Mouse (Mus musculus) adrenal gland, postnatal 14 days (tissue): ENCODE data around the gene Raet1e. TPM values are rescaled to one million over a fixed set of nuclear protein-coding genes. Genes with fewer than 3 reads are reported as not detected.
"Not testable (repeated sequence)": the region's sequence is repeated elsewhere in the genome, so short reads cannot be mapped to it uniquely, and the experiment has no call there.

Experiments
- DNase-seq: peaks from one replicate; pipeline ENCODE4 v3.0.0; 2021; ENCODE audit warnings: mixed read lengths
- total RNA-seq: library from RNA; stranded (reverse); gene quantifications from 2 replicates; pipeline ENCODE4 v1.2.3, GENCODE M21; 2021

Raet1e gene
- total RNA-seq, 1 experiment from 2014 or later, result 1.3 TPM

- no peak for DNase-seq
These were observed 115.4 kb downstream of the Raet1e start for GRCm38 (mm10) chr10:22273684-22274305.

GRCm38 (mm10) chr10:22274445-22275057, 116.2 kb downstream of the Raet1e start:
- no peak for DNase-seq

GRCm38 (mm10) chr10:22278468-22278867, 120.1 kb downstream of the Raet1e start:
- not testable (repeated sequence) for DNase-seq

- no peak for DNase-seq
These were observed 124.4 kb downstream of the Raet1e start for GRCm38 (mm10) chr10:22282816-22283215.

- DNase-seq, result no peak
These were observed 137.3 kb downstream of the Raet1e start for GRCm38 (mm10) chr10:22295676-22296075.

- no peak for DNase-seq
These were observed 138.8 kb downstream of the Raet1e start for GRCm38 (mm10) chr10:22297033-22297762.

GRCm38 (mm10) chr10:22297766-22298461, 139.5 kb downstream of the Raet1e start:
- DNase-seq, result no peak

GRCm38 (mm10) chr10:22299324-22299723, 141.0 kb downstream of the Raet1e start:
- no peak for DNase-seq

GRCm38 (mm10) chr10:22301641-22302040, 143.3 kb downstream of the Raet1e start:
- no peak for DNase-seq

GRCm38 (mm10) chr10:22302344-22303057, 144.1 kb downstream of the Raet1e start:
- no peak for DNase-seq

- no peak for DNase-seq
These were observed 145.4 kb downstream of the Raet1e start for GRCm38 (mm10) chr10:22303736-22304135.

GRCm38 (mm10) chr10:22305801-22306200, 147.4 kb downstream of the Raet1e start:
- DNase-seq, result no peak

GRCm38 (mm10) chr10:22306452-22306851, 148.1 kb downstream of the Raet1e start:
- DNase-seq, result peak; percentile 5

GRCm38 (mm10) chr10:22308221-22308620, 149.9 kb downstream of the Raet1e start:
- no peak for DNase-seq

GRCm38 (mm10) chr10:22322858-22323257, 164.5 kb downstream of the Raet1e start:
- DNase-seq, result no peak

GRCm38 (mm10) chr10:22345721-22346120, 187.4 kb downstream of the Raet1e start:
- DNase-seq, result not testable (repeated sequence)

- DNase-seq, result not testable (repeated sequence)
These were observed 195.3 kb downstream of the Raet1e start for GRCm38 (mm10) chr10:22353548-22354195.

- not testable (repeated sequence) for DNase-seq
These were observed 195.8 kb downstream of the Raet1e start for GRCm38 (mm10) chr10:22354196-22354574.

- DNase-seq, result not testable (repeated sequence)
These were observed 199.0 kb downstream of the Raet1e start for GRCm38 (mm10) chr10:22357373-22357772.

GRCm38 (mm10) chr10:22360252-22360651, 201.9 kb downstream of the Raet1e start, which contains the start of gene Raet1d:
Gene Raet1d (plus strand): TSS chr10:22360552.
- not testable (repeated sequence) for DNase-seq

GRCm38 (mm10) chr10:22360957-22361356, 202.6 kb downstream of the Raet1e start:
- not testable (repeated sequence) for DNase-seq
